Mouse (Mus musculus): ENCODE results near the gene Svop. TPM values are rescaled to one million over a fixed set of nuclear protein-coding genes. Genes with fewer than 3 reads are reported as not detected.

The Svop gene
- under 1 TPM in 1 of 2 experiments, not detected in 1; 0.20 TPM for total RNA-seq (2021)

DNA sequence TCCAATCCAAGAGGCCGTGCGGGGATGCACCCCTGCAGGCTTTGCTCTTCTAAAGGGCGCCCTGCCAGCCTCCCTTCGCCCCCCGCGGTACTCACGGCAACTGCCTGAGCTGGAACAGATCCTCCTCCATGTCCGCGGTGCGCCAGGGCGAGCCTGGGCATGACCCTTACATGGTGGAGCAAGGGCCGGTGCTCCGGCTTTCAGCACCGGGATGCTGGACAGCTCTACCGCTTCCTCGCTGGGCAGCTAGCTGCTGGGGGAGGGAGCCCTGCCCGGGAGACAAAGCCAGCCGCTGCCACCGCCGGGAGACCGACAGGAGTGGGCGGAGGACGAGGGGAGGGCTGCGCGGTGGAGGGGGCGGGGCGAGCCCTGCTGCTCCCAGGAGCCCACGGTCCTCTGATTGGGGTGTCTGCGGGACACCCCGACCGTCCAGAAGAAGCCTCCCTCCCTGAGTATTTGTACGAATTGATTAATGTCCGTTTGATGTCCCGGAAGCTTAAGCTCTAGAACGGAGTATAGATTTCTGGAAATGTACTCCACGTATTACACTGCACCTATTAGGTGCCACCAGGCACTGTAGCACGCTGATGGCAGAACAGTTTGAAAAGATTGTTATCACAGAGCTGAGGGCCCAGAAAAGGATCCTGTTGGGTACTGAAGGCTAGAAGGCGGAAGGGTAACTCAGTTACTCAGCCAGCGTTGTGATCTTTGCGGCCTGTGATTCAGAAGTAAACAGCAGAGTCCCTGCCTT is at the start of gene Svop:
TSS of gene Svop (minus strand) at position 514 of the 751 bp plus-strand sequence.
- DNase-seq, result peak; percentile 89

DNA sequence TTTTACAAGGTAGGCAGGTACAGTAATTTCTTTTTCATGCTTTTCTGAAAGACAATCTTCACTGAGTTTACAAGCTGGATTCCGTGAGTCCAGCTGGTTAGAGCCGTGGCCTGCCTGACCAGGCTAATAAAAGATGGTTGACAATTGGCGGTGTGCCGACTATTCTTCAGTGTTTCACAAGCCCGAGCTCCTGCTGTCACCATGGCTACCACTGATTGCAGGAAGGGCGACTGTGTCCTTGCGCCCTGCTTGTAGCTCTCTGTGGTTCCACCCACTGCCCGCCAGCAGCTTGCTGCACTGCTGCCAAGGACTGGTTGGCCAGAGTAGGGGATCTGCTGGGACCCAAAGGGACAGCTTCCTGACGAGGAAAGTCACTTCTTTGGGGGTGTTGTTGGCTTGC is 47.8 kb upstream of the Svop start:
- peak; percentile 95 for DNase-seq

DNA sequence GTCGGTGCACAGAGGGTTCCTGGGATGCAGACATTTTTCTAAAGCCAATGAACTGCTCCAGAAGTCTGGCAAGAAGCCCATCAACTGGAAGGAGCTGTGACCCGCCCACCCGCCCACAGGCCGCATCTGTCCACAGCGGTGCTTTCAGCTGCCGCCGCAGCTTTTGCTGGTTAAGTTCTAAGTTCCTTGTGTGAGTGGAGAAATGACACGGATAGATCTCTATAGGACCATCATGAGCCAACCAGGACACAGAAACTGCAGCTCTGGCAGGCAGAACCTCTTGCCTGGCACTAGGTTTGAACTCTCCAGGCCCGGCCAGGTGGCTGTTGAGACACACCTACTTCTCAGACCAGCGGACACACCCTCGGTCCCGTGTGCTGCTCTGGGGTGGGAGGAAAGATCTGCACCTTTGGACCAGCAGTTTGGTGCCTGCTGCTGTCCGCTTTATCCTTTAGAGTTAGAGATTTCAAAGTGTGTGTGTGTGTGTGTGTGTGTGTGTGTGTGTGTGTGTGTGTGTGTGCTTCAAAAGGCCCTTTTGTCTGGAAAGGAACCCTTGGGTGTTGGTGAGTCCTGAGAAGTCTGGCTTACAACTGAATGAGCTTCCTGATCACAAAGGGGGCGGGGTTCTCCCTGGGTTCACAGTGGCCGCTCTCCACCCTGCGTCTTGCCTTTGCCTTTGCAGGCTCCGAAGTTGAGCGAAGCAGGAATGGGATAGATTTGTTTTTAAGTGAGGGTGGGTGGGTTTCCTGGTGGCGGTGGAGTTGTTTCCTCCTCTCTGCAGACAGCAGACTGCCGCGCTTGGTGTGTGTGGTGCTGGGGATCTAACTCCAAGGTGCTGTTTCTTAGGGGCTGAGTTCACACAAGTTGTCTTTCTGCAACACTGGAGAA is 47.2 kb upstream of the Svop start:
- DNase-seq, result peak; percentile 48

DNA sequence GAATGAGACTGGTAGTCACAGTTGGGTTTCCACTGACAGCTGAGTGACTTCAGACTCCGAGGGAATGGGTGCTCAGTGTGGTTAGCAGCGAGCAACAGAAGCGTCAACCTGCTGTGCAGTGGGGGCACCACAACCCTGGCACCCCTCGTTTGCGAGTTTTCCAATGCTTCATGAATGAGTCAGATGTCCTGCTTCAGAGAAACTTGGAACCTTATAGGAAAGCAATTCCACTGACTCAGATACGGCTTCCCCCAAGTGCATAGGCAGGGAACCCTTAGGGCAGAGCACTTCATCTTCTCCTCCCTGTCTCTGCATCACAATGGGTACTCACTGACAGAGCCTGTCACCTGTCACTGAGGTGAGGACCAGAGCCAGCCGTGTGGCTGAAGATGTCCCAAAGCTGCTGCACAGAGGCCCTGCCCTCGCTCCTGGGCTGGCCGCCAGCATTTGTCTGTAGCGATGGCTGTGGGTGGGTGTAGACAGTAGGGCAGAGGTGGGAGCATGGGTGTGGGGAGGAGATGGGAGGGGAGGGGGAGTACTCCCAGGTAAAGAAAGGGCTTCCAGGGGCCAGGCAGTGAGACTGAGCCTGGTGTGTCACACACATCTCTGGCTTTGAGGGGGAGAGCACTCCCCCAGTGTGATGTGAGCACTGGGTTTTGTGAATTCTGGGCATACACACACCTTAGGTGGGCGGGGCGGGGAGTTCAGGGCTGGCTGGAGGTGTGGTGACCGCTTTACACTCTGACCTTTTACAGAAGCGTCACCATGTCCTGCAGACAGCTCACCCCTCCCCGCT is 46.3 kb upstream of the Svop start:
- DNase-seq, result peak; percentile 56

DNA sequence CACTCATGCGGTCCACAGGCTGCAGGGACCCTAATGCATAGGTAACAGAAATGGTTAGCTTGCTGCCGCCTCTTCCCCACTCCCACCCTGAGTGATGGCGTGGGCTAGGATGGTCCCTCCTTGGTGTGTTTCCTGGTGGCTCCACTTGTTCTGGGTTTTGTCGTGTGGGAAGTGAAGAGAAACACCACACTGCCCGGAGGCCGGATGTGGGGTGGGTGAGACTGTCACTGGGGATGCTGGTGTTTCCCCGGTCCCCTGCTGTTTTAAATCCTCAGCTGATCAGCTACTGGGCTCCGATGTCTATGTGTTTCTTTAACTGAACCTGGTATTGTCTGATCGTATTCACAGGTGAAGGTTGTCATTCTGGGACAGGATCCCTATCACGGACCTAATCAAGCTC is 44.1 kb upstream of the Svop start:
- no peak for DNase-seq

DNA sequence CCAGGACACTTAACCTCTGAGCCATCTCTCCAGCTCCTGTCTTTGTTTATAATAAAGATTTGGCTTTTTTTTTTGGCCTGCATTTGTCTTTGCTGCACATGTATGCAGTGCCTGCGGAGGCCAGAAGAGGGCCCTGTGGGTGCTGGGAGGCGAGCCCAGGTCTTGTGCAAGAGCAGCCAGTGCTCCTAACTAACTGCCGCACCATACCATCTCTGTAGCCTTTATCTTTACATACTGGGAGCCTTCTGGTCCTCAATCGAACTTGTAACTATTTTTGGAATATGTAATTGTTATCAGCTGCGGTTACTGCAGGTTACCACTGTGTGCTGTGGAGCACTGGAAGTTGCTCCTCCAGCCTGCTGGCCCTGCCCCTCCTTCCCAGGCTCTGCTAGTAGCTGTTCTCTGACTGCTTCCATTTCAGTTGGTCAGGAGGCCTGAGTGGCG is 42.7 kb upstream of the Svop start:
- DNase-seq, result peak; percentile 81

DNA sequence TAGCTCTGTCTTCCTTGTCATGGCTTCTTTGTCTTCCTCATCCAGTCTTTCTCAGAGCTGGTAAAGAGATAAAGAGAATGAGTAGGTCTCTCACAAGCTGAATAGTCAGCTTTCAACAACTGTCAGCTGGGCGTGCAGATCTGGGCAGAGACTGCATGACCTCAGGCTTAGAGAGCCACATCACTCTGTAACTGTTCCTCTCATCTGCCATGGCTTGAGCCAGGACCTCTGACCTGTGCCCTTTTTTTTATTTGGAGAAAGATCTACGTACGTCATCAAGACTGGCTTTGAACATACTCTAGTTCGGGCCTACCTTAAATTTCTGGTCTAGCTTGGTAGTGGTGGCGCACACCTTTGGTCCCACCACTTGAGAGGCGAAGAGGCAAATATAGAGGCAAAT is 41.5 kb upstream of the Svop start:
- DNase-seq, result no peak

DNA sequence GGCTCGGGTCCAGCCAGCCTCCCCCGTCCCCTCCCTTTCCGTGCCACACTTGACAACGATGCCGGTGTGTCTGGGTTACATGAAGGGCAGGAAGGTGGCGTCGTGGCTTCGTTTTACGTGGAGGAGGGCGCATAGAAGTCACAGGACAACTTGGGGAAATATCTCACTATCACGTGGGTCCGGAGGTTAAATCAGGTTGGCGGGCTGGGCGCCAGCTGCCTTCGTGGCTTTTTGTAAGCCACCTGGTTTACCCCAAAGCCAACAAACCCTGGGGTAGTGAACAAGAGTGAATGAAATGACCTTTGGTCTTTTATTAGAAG is 40.1 kb upstream of the Svop start:
- DNase-seq, result peak; percentile 80

DNA sequence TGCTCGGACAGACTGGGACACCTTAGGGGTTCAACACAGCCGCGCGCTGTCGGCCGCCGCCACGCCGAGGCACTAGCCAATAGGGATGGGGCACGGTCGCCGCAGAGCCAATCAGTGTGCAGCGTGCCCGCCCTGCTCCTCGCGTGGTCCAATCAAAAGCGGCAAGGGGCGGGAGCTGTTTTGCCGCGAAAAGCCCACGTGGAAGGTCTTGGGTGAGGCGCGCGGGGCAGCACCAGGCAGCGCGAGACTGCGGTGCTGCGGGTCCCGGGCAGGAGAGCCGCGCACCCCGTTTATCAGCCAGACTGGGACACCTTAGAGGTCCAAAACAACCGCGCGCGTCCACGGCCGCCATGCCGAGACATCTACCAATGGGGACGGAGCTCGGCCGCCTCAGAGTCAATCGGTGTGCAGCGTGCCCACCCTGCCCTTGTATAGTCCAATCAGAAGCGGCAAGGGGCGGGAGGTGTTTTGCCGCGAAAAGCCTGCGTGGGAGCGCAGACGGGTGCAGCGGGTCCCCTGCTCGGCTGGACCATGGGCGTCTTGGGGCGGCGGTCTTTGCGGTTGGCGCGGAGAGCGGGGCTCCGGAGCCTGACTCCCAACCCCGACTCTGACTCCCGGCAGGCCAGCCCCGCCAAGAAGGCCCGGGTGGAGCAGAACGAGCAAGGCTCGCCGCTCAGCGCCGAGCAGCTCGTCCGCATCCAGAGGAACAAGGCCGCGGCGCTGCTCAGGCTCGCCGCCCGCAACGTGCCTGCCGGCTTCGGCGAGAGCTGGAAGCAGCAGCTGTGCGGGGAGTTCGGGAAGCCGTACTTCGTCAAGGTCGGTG is 39.5 kb upstream of the Svop start:
- peak; percentile 96 for DNase-seq

DNA sequence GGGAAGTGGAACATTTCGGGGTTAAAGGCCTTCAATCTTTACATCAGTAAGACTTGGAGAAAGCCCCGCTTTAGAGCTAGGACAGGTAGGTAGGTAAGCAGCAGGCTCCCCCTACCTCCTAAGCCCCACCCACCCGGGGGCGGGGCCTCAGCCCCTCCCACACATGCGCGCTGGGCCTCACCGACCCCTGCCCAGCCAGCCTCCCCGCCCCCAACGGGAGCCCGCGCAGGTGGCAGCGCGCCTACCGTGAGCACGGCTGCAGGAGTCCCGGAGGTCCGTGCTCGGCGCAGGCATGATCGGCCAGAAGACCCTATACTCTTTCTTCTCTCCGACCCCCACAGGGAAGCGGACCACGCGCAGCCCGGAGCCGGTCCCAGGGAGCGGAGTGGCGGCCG is 38.8 kb upstream of the Svop start, which contains the start of gene Ung:
TSS of gene Ung (plus strand) at position 176 of the 395 bp plus-strand sequence.
- peak; percentile 57 for DNase-seq

DNA sequence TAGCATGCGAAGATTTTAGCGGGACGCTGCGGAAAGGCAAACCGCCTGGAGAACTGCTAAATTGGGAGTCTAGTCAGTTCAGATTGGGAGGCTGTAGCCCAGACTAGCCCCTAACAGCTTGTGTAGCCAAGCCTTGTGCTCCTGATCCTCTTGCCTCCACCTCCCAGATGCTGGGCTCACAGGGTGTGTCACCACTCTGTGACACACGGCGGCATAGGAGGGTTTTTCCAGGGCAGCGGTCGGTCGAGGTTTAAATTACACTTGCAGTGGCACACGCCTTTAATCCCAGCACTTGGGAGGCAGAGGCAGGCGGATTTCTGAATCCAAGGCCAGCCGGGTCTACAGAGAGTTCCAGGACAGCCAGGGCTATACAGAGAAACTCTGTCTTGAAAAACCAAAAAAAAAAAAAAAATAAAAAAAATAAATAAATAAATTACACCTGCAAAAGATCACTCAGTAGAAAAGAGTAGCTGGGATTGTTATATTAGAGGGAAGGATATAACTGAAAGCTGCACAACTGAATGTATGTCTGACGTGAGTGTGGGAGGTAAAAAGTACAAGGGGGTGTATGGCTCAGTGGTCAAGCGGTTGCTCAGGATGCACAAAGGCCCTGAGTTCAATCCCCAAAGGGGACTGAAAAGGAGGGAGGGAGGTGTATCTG is 38.3 kb upstream of the Svop start:
- no peak for DNase-seq

DNA sequence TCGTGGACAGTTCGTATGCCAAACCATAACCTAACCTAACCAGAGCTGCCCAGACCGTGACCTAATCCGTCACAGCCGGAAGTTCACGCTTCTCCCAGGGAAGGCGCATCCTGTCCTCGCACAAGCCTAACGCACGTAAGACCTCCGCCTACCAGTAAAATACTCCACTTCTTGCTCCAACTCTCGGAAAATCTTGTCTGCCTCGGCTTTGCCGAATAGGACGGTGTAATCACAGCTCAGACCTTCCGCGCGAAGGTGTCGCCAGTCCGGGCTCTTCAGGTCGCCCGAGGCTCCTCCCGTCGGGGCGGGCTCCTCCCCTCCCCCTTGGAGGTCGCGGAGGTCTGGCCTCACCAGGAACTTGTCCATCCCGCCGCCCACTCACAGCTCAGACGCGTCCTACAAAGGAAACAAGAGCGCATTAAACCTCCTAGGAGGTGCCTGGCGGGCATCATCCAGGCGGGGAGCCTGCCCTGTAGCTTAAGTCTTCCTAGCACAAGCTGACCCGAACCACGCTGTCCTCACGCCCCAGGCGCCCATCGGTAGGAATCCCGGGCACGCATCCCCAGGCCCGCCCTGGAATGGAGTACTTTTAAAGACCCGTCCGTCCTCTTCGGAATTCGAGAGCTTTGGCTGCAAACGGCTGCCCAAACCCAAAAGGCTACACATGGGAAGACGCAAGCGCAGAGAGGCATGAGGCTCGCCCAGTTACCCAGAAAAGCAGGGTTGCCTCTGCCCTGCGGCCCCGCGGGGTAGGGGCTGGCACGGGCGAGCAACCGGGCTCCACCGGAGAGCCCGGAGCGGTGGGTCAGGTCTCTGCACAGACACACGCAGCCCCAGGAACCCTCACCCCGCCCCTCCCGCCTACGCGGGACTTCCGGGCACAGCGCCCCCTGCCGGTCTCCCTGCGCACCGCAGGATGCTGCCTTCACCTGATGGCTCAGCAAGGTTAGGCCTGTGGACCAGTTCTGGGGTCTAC is 36.3 kb upstream of the Svop start, which contains the start of gene Alkbh2:
TSS of gene Alkbh2 (minus strand) at position 845 of the 976 bp plus-strand sequence.
- peak; percentile 89 for DNase-seq

DNA sequence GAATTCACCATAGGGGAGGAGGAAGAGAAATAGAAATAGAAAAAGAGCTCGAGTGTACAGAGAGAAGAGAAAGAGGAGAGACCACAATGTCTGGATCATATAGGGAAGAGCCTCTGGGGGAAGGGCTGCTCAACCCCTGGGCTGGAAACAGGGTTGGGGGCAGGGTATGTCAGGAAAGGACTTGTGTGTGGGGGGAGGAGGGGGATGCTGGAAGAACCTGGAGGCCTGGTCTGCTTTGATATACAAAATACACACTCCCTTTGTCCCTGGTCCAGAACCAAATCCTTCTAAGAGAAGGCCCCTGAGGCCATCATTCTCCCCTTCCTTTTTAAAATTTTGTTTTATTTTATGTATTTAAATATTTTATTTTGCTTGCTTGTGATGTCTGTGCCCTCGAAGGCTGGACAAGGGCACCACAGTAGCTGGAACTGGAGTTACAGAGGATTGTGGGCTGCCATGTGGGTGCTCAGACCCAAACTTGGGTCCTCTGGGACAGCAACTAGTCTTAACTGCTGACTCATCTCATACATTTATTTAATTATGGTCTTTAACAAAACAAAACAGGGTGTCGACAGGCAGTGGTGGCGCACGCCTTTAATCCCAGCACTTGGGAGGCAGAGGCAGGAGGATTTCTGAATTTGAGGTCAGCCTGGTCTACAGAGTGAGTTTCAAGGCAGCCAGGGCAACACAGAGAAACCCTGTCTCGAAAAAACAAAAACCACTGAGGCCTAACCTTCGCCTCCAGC is 35.3 kb upstream of the Svop start:
- DNase-seq, result no peak

DNA sequence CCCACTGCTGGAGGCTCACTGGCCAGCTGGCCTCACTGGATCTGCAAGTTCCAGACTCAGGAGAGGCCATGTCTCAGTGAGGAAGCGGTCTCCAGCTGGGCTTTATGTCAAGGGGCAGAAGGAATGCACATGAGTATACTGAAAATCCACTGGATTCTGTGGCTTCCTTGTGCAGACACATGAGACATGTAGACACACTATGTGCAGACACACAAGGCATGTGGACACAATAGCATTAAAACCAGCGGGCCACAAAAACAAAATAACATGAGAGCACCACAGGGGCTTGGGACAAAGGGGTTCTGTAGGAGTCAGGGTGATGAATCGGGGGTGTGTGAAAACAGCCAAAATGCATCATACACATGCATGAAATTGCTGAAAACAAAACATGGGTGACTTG is 34.6 kb upstream of the Svop start:
- no peak for DNase-seq

DNA sequence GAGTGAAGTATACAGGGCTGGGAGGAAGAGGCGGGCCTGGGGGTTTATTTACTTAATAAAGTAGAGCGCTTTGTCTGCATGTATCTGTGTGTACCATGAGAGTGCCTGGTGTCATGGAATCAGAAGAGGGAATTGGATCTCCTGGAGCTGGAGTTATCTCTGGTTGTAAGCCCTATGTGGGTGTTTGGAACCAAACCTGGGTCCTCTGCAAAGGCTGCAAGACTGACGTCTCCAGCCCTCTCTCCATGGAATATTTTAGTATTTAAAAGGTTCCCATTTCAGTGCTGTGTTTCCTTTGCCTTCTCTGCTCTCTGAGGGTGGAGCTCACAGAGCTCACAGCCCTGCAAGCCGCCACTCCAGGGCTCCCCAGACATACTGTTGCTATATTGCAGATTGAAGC is 28.4 kb upstream of the Svop start:
- DNase-seq, result no peak

DNA sequence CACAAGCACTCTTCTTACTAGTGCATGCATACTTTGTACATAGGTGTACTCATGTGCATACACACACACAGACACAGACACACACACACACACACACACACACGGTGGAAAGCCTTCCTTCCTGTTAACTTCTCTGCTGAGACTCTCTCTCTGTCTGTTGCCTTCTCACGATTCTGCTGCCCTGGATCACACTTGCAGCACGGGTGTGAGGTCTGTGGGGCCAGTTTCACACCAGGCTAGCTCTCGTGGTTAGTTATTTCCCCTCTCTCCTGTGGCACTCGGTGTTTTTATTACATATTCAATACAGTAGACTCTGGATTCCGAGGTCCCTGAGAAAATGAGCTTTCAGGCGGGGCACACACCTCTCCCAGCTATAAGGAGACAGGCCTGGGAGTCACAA is 25.2 kb upstream of the Svop start:
- no peak for DNase-seq

DNA sequence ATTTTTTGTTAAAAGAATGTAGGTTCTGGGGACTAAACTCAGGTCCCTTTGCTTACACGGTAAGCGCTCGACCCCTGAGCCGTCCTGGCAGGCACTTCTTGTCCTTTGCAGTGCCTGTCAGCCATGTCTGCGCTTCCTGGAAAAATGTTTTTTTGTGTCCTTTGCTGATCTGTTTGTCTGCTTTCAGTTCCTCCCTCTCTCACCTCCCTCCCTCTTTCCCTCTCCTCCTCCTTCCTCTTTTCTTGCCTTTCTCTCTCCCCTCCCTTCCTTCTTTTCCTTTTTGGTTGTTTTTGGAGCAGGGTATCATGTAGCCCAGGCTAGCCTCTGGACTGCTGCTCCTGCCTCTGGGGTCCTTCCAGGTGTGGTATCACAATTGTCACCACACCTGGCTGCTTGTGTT is 23.7 kb upstream of the Svop start:
- DNase-seq, result no peak

DNA sequence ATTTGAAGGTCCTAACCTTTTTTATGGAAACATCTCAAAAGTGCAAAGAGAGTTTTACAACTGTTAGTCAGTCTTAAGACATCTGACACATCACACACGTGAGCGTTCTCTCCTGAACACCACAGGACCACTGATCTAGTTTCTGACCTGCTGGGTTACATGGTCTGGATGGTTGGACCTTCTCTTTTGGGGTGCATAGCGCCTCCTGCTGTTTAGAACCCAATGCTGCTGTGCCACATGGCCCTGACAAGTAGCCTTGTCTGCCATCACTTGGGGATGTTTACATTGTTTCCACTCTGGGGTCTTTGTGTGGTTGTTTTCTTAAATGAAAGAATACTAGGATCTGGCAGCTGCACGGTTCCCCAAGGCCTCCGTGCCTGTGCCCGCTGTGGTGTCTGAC is 22.0 kb upstream of the Svop start:
- DNase-seq, result no peak

DNA sequence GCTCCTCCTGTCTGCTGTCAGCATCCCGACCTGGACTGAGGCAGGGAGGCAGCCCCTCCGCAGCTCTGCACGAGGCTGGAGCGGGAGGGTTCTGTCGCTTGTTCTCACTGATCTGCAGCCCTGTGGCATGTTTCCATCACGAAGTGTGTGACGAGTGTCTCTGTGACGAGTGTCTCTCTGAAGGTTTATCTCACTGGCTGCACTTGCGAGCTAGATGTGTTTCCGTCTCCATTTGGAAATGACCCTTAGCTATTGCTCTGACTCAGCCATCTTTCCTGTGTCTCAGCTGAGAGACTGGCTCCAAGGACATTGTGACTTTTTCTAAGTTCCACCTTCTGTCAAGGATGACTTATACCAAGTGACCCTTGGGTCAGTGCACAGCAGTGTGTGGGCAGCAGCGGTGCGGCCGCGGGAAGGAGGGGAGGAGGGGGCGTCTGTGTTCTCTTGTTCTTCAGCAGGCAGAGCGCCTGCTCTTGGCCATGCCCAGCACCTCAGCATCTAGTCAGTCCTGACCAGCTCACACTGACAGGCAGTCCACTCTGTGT is 15.1 kb upstream of the Svop start:
- no peak for DNase-seq
